Mouse (Mus musculus) CH12.LX (cell line): ENCODE measurements at regions not wholly inside any gene's neighbourhood (a gene's known extent, or its start where the extent isn't known, plus 50 kb on each side); places are given as distances from the start of the nearest gene placed in this dataset.

Experiments
- DNase-seq: peaks from one replicate; pipeline ENCODE4 v3.0.0-alpha.2; 2013; ENCODE audit errors: extremely low read depth
- H3K27ac ChIP-seq: 2 replicates; pipeline ENCODE4 v1.5.1; 2012; ENCODE audit warnings: low read depth, mild to moderate bottlenecking, control low read depth, moderate library complexity; ENCODE audit not compliant: insufficient read depth
- H3K27me3 ChIP-seq: replicated peaks from 2 replicates; pipeline ENCODE3; 2012; ENCODE audit warnings: inconsistent platforms
- H3K36me3 ChIP-seq, 2 experiments: replicated peaks in 1 of 2; 2 replicates each; pipeline versions ENCODE3 to v1.6.1; 2012; ENCODE audit warnings: inconsistent platforms in 1 of 2, low read length in 1 of 2, mild to moderate bottlenecking in 1 of 2, mixed read lengths in 1 of 2, moderate library complexity in 1 of 2; ENCODE audit not compliant: control insufficient read depth in 1 of 2, insufficient read depth in 1 of 2
- H3K4me1 ChIP-seq, 2 experiments: 2 replicates each; pipeline ENCODE4 v1.6.1; 2012; ENCODE audit warnings: inconsistent platforms in 1 of 2, moderate library complexity in 1 of 2; ENCODE audit not compliant: insufficient read depth in 2 of 2, control insufficient read depth in 1 of 2
- H3K4me2 ChIP-seq: 2 replicates; pipeline ENCODE4 v1.6.1; 2012; ENCODE audit warnings: low read depth, mild to moderate bottlenecking, control low read depth; ENCODE audit not compliant: poor library complexity, insufficient read depth, severe bottlenecking
- H3K4me3 ChIP-seq, 3 experiments: fragments of 150-350 bp in 1 of 3; sonication (generic) in 1 of 3; replicated peaks in 1 of 3; 2 replicates each; pipeline versions ENCODE3 to v1.5.1; 2011 to 2012; ENCODE audit warnings: low read depth in 2 of 3, low read length in 2 of 3, mild to moderate bottlenecking in 2 of 3, moderate library complexity in 2 of 3, control low read depth in 1 of 3, improper control_type of control experiment in 1 of 3, inconsistent platforms in 1 of 3, mixed read lengths in 1 of 3; ENCODE audit not compliant: poor library complexity in 1 of 3
- H3K79me2 ChIP-seq: replicated peaks from 2 replicates; pipeline ENCODE4 v1.6.1; 2012; ENCODE audit warnings: mild to moderate bottlenecking, moderate library complexity; ENCODE audit not compliant: control insufficient read depth, poor library complexity, insufficient read depth, severe bottlenecking; ENCODE audit errors: extremely low read depth
- H3K9ac ChIP-seq: 2 replicates; pipeline ENCODE4 v1.6.1; 2012; ENCODE audit warnings: low read depth, mild to moderate bottlenecking, control low read depth, moderate library complexity; ENCODE audit not compliant: insufficient read depth
- H3K9me3 ChIP-seq: replicated peaks from 2 replicates; pipeline ENCODE3; 2012; ENCODE audit warnings: low read length, inconsistent platforms, mixed read lengths
- BHLHE40 ChIP-seq: IDR thresholded peaks from 2 replicates; pipeline ENCODE4 v1.6.1; 2011; ENCODE audit warnings: mild to moderate bottlenecking, low read depth, low read length, improper control_type of control experiment
- CHD1 ChIP-seq: IDR thresholded peaks from 2 replicates; pipeline ENCODE4 v1.6.1; 2012; ENCODE audit warnings: low read depth, low read length, improper control_type of control experiment, inconsistent platforms
- CHD2 ChIP-seq: IDR thresholded peaks from 2 replicates; pipeline ENCODE4 v1.6.1; 2011; ENCODE audit warnings: low read length, improper control_type of control experiment
- CTCF ChIP-seq, 2 experiments: IDR thresholded peaks in 1 of 2; conservative IDR thresholded peaks in 1 of 2; 2 replicates each; pipeline ENCODE4 v1.5.1; 2011 to 2012; ENCODE audit warnings: low read depth in 2 of 2, low read length in 2 of 2, improper control_type of control experiment in 1 of 2, inconsistent platforms in 1 of 2, mild to moderate bottlenecking in 1 of 2, moderate library complexity in 1 of 2
- E2F4 ChIP-seq: IDR thresholded peaks from 2 replicates; pipeline ENCODE4 v1.6.1; 2011; ENCODE audit warnings: low read depth, low read length, improper control_type of control experiment; ENCODE audit not compliant: insufficient replicate concordance
- ELF1 ChIP-seq: IDR thresholded peaks from 2 replicates; pipeline ENCODE4 v1.6.1; 2014; ENCODE audit warnings: low read depth, mild to moderate bottlenecking, inconsistent platforms, low read length, improper control_type of control experiment
- GABPA ChIP-seq: IDR thresholded peaks from 2 replicates; pipeline ENCODE4 v1.6.1; 2012; ENCODE audit warnings: low read depth, low read length, improper control_type of control experiment, inconsistent platforms; ENCODE audit not compliant: insufficient replicate concordance
- HCFC1 ChIP-seq: IDR thresholded peaks from 2 replicates; pipeline ENCODE4 v1.6.1; 2012; ENCODE audit warnings: low read depth, mild to moderate bottlenecking, inconsistent platforms, low read length, improper control_type of control experiment
- IRF4 ChIP-seq: IDR thresholded peaks from 2 replicates; pipeline ENCODE4 v1.6.1; 2014; ENCODE audit warnings: low read depth, mild to moderate bottlenecking, inconsistent platforms, low read length, improper control_type of control experiment
- MAFK ChIP-seq: IDR thresholded peaks from 2 replicates; pipeline ENCODE4 v1.6.1; 2011; ENCODE audit warnings: low read length, improper control_type of control experiment; ENCODE audit not compliant: insufficient replicate concordance
- MEF2A ChIP-seq: IDR thresholded peaks from 2 replicates; pipeline ENCODE4 v1.6.1; 2014; ENCODE audit warnings: low read depth, mild to moderate bottlenecking, inconsistent platforms, low read length, improper control_type of control experiment, borderline replicate concordance
- MYC ChIP-seq: IDR thresholded peaks from 2 replicates; pipeline ENCODE4 v1.6.1; 2011; ENCODE audit warnings: low read depth, mild to moderate bottlenecking, improper control_type of control experiment, low read length
- NELFE ChIP-seq: IDR thresholded peaks from 2 replicates; pipeline ENCODE4 v1.6.1; 2011; ENCODE audit warnings: low read depth, low read length, improper control_type of control experiment
- POLR2A ChIP-seq: IDR thresholded peaks from 2 replicates; pipeline ENCODE4 v1.6.1; 2011; ENCODE audit warnings: low read depth, mild to moderate bottlenecking, improper control_type of control experiment, low read length
- RAD21 ChIP-seq: IDR thresholded peaks from 2 replicates; pipeline ENCODE4 v1.6.1; 2011; ENCODE audit warnings: low read depth, mild to moderate bottlenecking, low read length, improper control_type of control experiment, moderate library complexity
- TBP ChIP-seq: conservative IDR thresholded peaks from 2 replicates; pipeline ENCODE4 v1.6.1; 2011; ENCODE audit warnings: low read depth, low read length, improper control_type of control experiment
- TCF12 ChIP-seq: IDR thresholded peaks from 2 replicates; pipeline ENCODE4 v1.6.1; 2014; ENCODE audit warnings: low read depth, mild to moderate bottlenecking, inconsistent platforms, low read length, improper control_type of control experiment
- UBTF ChIP-seq: IDR thresholded peaks from 2 replicates; pipeline ENCODE4 v1.6.1; 2012; ENCODE audit warnings: low read depth, mild to moderate bottlenecking, inconsistent platforms, low read length, improper control_type of control experiment, moderate library complexity
- USF2 ChIP-seq: conservative IDR thresholded peaks from 2 replicates; pipeline ENCODE4 v1.6.1; 2011; ENCODE audit warnings: low read depth, low read length, improper control_type of control experiment
- ZKSCAN1 ChIP-seq: IDR thresholded peaks from 2 replicates; pipeline ENCODE4 v1.6.1; 2012; ENCODE audit warnings: low read depth, inconsistent platforms, low read length, improper control_type of control experiment, borderline replicate concordance
- ZMIZ1 ChIP-seq: IDR thresholded peaks from 2 replicates; pipeline ENCODE4 v1.6.1; 2012; ENCODE audit warnings: low read depth, mild to moderate bottlenecking, inconsistent platforms, low read length, improper control_type of control experiment
- dilution Hi-C: fragments of 300-500 bp; cut with MboI; formaldehyde crosslinking; loops from 2 replicates; pipeline ENCODE4 v1.14.3; 2020; ENCODE audit warnings: low sequenced_read_pairs; ENCODE audit not compliant: extremely low pct_unique_long_range_greater_than_20kb, extremely low pct_ligation_motif_present
- in situ Hi-C: fragments of 300-500 bp; cut with MboI; formaldehyde crosslinking; loops from 3 replicates; pipeline ENCODE4 v1.14.3; 2019; ENCODE audit warnings: low sequenced_read_pairs, low pct_ligation_motif_present, low pct_unique_long_range_greater_than_20kb, mixed read lengths

- H3K4me3 ChIP-seq, result peak overlapping the region in 1 of 3 experiments; percentile 36
- dilution Hi-C loops (no loop called here), in situ Hi-C loops (loop anchor here (10.0 kb wide), 1 partner anchor 47 kb away; no protein-coding TSS in a partner anchor)
- H3K4me2 ChIP-seq, result peak overlapping the region; percentile 95
- 0 out of 2 replicates have a peak overlapping the region, but pooled peaks have one; percentile 46 for H3K9ac ChIP-seq
- peak overlapping the region; percentile 59; the same call in 1 of the 2 replicates for H3K27ac ChIP-seq
- DNase-seq, result peak; percentile 38
- H3K27me3 ChIP-seq, result no peaks in the 10 kb centered on the region
- 0 out of 2 replicates have a peak, but pooled peaks have one; percentile 1 for TF ChIP-seq BHLHE40
- no peak for TF ChIP-seq POLR2A
- TF ChIP-seq, all 38 proteins: peak for 1
- H3K9me3 ChIP-seq, result no peaks in the 10 kb centered on the region
- H3K79me2 ChIP-seq, result no peaks in the 10 kb centered on the region
- H3K36me3 ChIP-seq, result no peaks in the 10 kb centered on the region
- peaks cover 15 to 40% of the 10 kb centered on the region in 2 experiments for H3K4me1 ChIP-seq
Measured at GRCm38 (mm10) chr9:71017396-71018179, 65.6 kb upstream of the Lipc start.

DNA sequence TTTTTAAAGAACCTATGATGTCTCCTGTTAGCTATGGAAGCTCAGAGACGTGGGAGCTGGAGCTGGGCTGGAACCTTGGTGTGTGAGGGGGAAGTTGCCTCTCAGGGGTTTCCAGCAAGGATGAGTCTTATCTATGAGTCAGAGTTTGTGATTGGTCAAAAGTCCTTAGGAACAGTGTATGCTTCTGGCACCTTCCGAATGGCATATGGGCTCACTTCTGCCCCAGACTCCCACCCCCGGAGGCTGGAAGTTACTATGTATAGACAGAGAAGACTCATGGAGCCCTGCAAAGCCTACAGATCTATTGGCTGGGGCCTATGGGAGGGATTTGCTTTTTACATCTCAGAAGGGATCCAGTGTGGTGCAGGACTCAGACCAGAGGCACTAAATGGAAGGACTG, 63.9 kb upstream of the Lipc start:
- H3K9ac ChIP-seq, result no peak overlapping the region
- no peak for TF ChIP-seq UBTF
- TF ChIP-seq HCFC1, result no peak
- TF ChIP-seq ZMIZ1, result no peak
- no peak for TF ChIP-seq USF2
- no peak for TF ChIP-seq ZKSCAN1
- no peak for TF ChIP-seq MEF2A
- no peak for TF ChIP-seq TBP
- no peak for TF ChIP-seq MAFK
- TF ChIP-seq MYC, result no peak
- DNase-seq, result no peak
- dilution Hi-C loops, result no loop called here
- H3K79me2 ChIP-seq, result no peaks in the 10 kb centered on the region
- no peak overlapping the region for H3K4me3 ChIP-seq
- peaks cover 15 to 40% of the 10 kb centered on the region in 2 experiments for H3K4me1 ChIP-seq
- H3K4me2 ChIP-seq, result no peak overlapping the region
- H3K9me3 ChIP-seq, result no peaks in the 10 kb centered on the region
- no peaks in the 10 kb centered on the region for H3K27me3 ChIP-seq
- in situ Hi-C loops, result loop anchor here (10.0 kb wide), 1 partner anchor 49 kb away; no protein-coding TSS in a partner anchor
- H3K36me3 ChIP-seq, result no peaks in the 10 kb centered on the region
- no peak overlapping the region for H3K27ac ChIP-seq

DNA sequence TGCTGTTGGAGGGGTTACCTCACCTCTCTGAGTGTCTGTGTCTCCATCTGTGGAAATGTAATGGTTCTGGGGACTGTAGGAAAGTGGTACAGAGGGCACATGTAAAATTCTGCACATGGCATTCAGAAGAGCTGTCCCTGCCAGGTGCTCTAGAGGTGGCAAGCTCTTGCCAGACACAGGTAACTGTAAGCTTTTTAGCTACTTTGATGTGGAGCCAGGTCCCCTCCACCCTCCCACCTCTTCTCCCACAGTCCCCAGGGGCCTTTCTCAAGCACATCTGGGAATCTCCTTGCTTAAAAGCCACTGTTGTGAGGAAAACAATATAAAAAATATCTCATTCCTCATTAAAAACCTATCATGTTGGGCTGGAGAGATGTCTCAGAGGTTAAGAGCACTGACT, 63.4 kb upstream of the Lipc start:
- Histone ChIP-seq H3K4me1 (peaks cover 15 to 40% of the 10 kb centered on the region in 2 experiments), H3K79me2 (no peaks in the 10 kb centered on the region), H3K9me3 (no peaks in the 10 kb centered on the region), H3K4me3 (no peak overlapping the region), H3K9ac (no peak overlapping the region), H3K36me3 (no peaks in the 10 kb centered on the region), H3K27me3 (no peaks in the 10 kb centered on the region), H3K27ac (no peak overlapping the region), H3K4me2 (no peak overlapping the region)
- DNase-seq, result no peak
- TF ChIP-seq ZKSCAN1, result no peak
- no peak for TF ChIP-seq MEF2A
- no peak for TF ChIP-seq POLR2A
- no peak for TF ChIP-seq CTCF (conservative IDR thresholded peaks at IDR 0.05 in 1 of 2, IDR thresholded peaks at IDR 0.05 in 1 of 2; ENCODE audit: low read depth in 2 of 2, low read length in 2 of 2)
- no peak for TF ChIP-seq CHD2
- TF ChIP-seq MAFK, result no peak
- TF ChIP-seq ELF1, result no peak
- TF ChIP-seq NELFE, result no peak
- TF ChIP-seq HCFC1, result no peak
- no peak for TF ChIP-seq MYC
- TF ChIP-seq UBTF, result no peak
- TF ChIP-seq GABPA, result no peak
- no peak for TF ChIP-seq IRF4
- no peak for TF ChIP-seq TCF12
- TF ChIP-seq E2F4, result no peak
- no peak for TF ChIP-seq CHD1
- TF ChIP-seq BHLHE40, result no peak
- TF ChIP-seq RAD21, result no peak
- no peak for TF ChIP-seq ZMIZ1
- dilution Hi-C loops (no loop called here), in situ Hi-C loops (loop anchor here (10.0 kb wide), 1 partner anchor 49 kb away; no protein-coding TSS in a partner anchor)
